Mouse (Mus musculus) midbrain, embryonic 11.5 days (tissue): ENCODE measurements at regions not wholly inside any gene's neighbourhood (a gene's known extent, or its start where the extent isn't known, plus 50 kb on each side); places are given as distances from the start of the nearest gene placed in this dataset.
A peak's percentile ranks its signal among the peaks of the same experiment; 100 is the strongest.

Experiments used
- ATAC-seq: fragments of 200-750 bp; cut with Nextera tagmentation; 2 replicates; pipeline ENCODE4 v1.8.0; 2017; ENCODE audit warnings: moderate TSS enrichment, moderate library complexity; ENCODE audit not compliant: low FRiP score
- DNase-seq: peaks from one replicate; pipeline ENCODE4 v3.0.0; 2015; ENCODE audit warnings: low spot score; ENCODE audit errors: missing footprints
- H3K27ac ChIP-seq: fragments of 300-500 bp; sonication (generic); 2 replicates; pipeline ENCODE4 v1.5.1; 2014; ENCODE audit warnings: low read depth, low read length
- H3K27me3 ChIP-seq: fragments of 300-500 bp; sonication (generic); 2 replicates; pipeline ENCODE4 v1.6.1; 2014; ENCODE audit warnings: mild to moderate bottlenecking, low read length, moderate library complexity, mixed read lengths; ENCODE audit not compliant: control insufficient read depth, insufficient read depth
- H3K36me3 ChIP-seq: fragments of 300-500 bp; sonication (generic); 2 replicates; pipeline ENCODE4 v1.6.1; 2014; ENCODE audit warnings: mild to moderate bottlenecking, low read length, moderate library complexity, mixed read lengths; ENCODE audit not compliant: control insufficient read depth, insufficient read depth
- H3K4me1 ChIP-seq: fragments of 300-500 bp; sonication (generic); 2 replicates; pipeline ENCODE4 v1.6.1; 2014; ENCODE audit warnings: low read length; ENCODE audit not compliant: control insufficient read depth, insufficient read depth
- H3K4me2 ChIP-seq: fragments of 300-500 bp; sonication (generic); 2 replicates; pipeline ENCODE4 v1.6.1; 2014; ENCODE audit warnings: mild to moderate bottlenecking, moderate library complexity
- H3K4me3 ChIP-seq: fragments of 300-500 bp; sonication (generic); 2 replicates; pipeline ENCODE4 v1.5.1; 2014; ENCODE audit warnings: low read depth, low read length
- H3K9ac ChIP-seq: fragments of 300-500 bp; sonication (generic); 2 replicates; pipeline ENCODE4 v1.6.1; 2014; ENCODE audit warnings: low read length
- H3K9me3 ChIP-seq: fragments of 300-500 bp; sonication (generic); 2 replicates; pipeline ENCODE4 v1.6.1; 2016; ENCODE audit warnings: low read length; ENCODE audit not compliant: control insufficient read depth
- WGBS: fragments of 180-500 bp; shearing (Covaris S2); extraction: QIAGEN DNeasy Blood & Tissue Kit; methylation state at CpG from one replicate; pipeline ENCODE4 v1.1.7; 2014; 5-methylcytosine and 5-hydroxymethylcytosine counted together

GRCm38 (mm10) chr14:98316237-98316636 lies 146.7 kb upstream of the Dach1 start:
- no peak overlapping the region for H3K4me3 ChIP-seq
- no peaks in the 10 kb centered on the region for H3K36me3 ChIP-seq
- no peak overlapping the region for H3K27ac ChIP-seq
- H3K4me2 ChIP-seq: no peak overlapping the region
- 91% methylated on average over 7 of the region's 7 CpGs for WGBS
- ATAC-seq: no peak
- DNase-seq: peak; percentile 60
- H3K9ac ChIP-seq: no peak overlapping the region
- H3K9me3 ChIP-seq: no peaks in the 10 kb centered on the region
- H3K4me1 ChIP-seq: no peaks in the 10 kb centered on the region
- H3K27me3 ChIP-seq: no peaks in the 10 kb centered on the region

GRCm38 (mm10) chr14:98294142-98294541 lies 124.6 kb upstream of the Dach1 start:
- ATAC-seq (no peak), DNase-seq (peak; percentile 85)
- Histone ChIP-seq H3K4me2 (no peak overlapping the region), H3K36me3 (no peaks in the 10 kb centered on the region), H3K9me3 (no peaks in the 10 kb centered on the region), H3K27me3 (no peaks in the 10 kb centered on the region), H3K9ac (no peak overlapping the region), H3K4me1 (no peaks in the 10 kb centered on the region), H3K4me3 (no peak overlapping the region), H3K27ac (no peak overlapping the region)
- WGBS: 44% methylated on average over 1 of the region's 1 CpGs
